Mouse (Mus musculus) R1 (cell line): ENCODE results near the gene Casc1.

Experiments
- DNase-seq: peaks from one replicate; pipeline ENCODE4 v3.0.0-alpha.2; 2018; ENCODE audit warnings: low read depth, low spot score

Casc1 gene

DNA sequence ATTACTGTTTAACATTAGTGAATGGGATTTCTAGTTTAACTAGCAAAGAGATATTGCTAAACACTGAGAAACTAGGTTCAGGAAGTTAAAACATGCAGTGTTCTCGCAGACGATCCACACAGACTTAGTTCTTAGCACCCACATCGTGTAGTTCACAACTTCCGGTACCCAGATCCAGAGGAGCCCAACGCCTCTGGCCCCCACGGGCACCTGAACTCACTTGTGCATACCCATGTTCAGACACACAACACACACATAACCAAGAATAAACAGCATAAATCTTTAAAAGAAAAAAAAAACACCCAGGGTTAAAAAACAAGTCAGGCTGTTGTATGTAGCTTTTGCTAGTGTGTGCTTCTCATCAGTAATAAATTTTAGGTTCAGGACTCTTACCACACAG is 6.4 kb downstream of the Casc1 start:
- DNase-seq: no peak

GRCm38 (mm10) chr6:145202432-145203125 is 8.2 kb downstream of the Casc1 start:
- DNase-seq: no peak

- no peak for DNase-seq
Measured at GRCm38 (mm10) chr6:145197949-145198686, 12.7 kb downstream of the Casc1 start.

DNA sequence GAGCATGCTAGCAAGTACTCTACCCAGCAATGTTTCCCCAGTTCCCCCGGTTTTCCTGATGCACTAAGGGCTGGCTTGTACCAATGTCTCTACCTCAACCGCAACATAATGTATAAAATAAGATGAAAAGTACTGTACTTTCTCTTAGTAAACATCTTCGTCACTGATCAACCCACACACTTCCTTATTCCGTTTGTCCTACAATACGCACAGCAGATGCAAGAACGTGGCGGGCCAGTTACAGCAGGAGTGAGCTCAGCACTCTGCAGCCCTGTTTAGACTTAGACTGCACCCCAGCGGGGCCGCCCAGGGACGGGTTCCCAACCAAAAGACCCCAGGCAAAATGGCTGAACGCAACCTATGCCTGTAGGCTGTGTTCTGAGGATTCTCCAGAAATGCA is 17.4 kb downstream of the Casc1 start:
- DNase-seq: no peak

DNA sequence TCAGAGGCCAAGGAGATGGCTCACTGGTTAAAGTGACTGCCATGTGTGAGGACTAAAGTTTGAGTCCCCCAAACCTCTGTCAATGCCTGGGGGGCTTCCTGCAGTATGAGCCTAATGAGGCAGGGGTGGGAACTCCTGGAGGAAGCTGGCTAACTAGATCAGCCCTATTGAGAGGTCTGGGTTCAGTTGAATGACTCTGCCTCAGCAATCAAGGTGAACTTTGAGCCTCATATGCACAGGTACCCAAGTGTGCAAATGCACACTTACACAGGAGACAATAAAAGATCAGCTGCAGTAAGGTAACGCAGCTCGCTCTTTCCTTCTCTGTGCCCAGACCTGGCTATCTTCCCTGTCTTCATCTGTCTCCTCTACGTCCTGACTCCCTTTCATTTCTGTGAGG is 17.8 kb downstream of the Casc1 start:
- no peak for DNase-seq

DNA sequence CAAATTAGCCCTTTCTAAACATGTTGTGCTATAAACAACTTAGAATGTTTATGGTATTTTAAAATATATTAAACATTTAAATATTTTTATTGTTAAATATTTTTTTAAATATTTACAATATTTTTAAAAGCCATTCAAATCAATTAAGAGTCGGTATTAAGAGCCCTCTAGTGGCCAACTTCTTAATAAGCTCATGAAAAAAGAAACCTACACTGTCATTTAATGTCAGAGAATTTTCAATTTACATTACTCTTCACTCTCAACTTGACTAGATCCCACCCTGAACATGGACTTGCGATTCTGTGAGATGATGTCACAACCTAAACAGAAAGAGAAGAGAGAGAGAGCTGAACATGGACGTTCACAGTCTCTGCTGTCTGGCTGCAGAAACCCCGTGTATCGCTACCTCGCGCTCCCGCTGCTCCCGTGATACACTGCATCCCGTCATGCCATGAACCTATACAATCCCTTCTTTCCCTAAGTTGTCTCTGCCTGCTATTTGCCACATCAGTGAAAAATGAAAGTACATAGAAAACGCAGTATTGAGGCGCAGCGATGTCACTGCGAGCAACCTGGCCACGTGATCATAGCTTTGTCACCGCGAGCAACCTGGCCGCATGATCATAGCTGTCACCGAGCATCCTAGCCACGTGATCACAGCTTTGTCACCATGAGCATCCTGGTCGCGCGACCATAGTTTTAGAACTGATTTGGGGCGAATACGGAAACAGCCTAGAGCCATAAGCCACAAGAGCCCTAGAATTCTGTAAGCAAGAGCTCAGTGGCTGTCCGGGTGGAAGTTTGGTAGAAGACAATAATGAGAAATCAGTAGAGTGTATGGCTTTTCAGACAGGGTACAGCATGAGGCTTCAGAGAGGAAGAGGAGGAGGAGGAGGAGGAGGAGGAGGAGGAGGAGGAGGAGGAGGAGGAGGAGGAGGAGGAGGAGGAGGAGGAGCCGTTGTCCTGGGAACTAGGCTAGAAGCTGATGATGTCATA is 23.4 kb downstream of the Casc1 start:
- DNase-seq: peak; percentile 51

GRCm38 (mm10) chr6:145186096-145186495 is 24.7 kb downstream of the Casc1 start:
- no peak for DNase-seq

- no peak for DNase-seq
Measured at GRCm38 (mm10) chr6:145182044-145182443, 28.8 kb downstream of the Casc1 start.

GRCm38 (mm10) chr6:145179665-145180064 is 31.1 kb downstream of the Casc1 start:
- peak; percentile 86 for DNase-seq

DNA sequence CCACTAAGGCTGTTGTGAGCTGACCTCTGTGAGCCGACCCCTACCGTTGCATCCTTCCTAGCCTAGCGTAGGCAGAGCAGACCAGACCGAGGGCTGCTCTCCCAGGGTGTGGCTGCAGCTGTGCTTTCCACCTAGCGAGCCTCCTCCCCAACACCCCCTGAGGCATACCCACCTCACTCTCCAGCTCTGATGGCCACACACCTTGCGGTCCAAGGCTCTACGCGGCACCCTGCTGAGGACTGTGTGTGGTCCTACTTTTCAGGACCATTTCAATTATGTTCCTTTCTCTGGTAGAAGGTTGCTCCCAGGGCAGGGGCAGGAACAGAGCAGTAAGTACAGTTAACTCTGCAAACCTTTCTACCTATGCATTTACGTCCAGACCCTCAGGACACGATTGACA is 34.3 kb downstream of the Casc1 start:
- DNase-seq: peak; percentile 72

DNA sequence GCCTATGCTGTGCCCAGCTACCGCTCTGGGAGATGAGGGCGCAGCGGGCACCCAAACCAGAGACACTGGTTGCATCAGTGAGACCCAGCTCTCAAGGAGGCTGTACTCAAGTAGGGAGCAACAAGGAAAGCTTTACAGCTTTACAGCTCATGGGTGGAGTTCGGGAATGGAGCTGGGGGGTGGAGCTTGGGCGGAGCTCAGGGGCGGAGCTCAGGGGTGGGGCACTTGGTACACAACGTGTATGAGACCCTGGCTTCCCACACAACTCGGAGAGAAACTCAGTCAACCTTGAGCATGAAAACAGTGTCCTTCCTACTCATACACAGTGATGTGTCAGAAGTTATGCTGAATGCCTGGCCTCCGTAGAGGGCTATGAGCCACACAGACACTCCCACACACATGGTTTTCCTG is 35.2 kb downstream of the Casc1 start:
- DNase-seq: peak; percentile 86

DNA sequence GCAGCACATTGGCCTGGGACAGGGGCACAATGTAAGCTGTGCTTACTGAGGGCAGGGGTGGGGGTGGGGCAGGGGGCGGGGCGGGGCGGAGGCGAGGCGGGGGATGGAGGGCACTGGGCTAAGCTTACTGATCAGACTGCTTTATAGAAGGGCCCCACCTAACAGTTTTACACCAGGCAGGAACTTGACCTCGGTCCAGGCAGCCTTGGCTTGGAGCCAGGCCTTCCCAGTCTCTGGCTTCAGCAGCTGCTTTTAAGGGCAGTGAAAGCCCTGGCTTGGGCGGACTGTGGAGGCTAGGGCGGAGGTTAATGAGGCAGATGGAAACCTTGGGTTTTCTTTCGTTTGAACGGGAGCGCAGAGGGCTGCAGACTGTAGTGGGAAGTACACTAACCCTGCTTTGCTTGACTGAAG is 37.0 kb downstream of the Casc1 start:
- peak; percentile 71 for DNase-seq

DNA sequence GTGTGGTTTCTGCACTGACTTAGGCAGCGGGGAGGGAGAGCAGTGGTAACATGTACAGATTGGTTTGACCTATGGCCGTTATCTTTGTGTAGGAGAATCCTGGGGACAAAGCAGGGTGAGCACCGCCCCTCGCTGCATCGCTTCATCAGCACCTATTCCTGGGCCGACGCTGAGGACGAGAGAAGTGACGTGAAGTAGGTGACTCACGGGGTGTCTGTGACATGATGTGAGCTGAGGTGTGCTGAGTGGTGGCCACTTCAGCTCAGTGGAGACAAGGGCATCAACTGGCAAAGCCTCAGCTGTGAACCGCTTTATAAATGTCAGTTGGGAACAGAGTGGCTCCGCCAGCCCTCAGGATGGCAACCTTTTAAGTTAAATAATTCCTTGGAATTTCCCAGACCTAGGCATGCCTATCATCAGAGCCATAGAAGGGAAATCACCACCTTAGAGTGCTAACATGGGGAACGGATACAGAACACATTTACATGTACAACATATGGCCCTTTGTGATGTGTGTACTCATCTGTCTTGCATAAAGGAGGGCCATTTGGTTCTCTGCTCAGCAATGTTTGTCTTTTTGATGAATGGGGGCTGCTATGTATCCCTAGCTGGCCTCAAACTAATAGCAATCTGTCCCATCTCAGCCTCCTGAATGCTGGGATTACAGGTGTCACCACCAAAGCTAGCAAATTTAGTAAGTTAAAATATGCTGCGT is 38.8 kb downstream of the Casc1 start:
- DNase-seq: no peak

DNA sequence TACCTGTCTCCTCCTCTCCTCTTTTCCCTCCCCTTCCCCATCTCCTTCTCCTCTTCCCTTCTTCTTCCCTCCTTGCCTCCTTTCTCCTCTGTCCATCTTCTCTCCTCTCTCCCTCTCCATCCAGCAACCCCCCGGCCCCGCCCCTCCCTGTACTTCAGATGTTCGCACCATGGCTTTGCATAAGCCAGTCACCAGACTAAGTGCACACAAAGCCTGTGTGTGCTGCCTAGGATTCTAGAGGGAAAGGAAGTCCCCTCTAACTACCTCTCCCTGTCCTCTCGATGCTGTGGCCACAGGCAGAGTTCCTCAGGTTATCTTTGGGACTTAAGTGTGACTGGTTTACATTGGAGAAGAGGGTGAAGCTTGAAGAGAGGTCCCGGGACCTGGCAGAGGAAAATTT is 50.2 kb downstream of the Casc1 start:
- peak; percentile 71 for DNase-seq

DNA sequence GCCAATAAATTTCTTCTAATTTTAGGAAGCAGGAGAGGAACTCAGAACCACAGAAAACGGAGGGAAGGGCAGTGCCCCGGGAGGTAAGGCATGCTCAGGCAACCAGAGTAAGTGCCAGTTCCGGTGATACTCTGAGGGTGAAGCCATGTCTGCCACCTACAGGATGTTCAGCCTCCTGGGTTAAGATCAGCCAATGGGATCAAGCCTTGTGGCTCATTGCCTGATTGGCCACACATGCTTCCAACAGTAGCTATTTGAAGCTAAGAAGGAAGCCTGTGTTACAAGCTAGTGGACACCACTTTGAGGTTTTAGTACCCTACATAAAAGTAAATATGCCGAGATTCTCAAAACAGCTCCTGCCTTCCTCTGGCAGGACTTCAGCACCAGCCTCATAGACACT is 52.2 kb downstream of the Casc1 start:
- peak; percentile 58 for DNase-seq

DNA sequence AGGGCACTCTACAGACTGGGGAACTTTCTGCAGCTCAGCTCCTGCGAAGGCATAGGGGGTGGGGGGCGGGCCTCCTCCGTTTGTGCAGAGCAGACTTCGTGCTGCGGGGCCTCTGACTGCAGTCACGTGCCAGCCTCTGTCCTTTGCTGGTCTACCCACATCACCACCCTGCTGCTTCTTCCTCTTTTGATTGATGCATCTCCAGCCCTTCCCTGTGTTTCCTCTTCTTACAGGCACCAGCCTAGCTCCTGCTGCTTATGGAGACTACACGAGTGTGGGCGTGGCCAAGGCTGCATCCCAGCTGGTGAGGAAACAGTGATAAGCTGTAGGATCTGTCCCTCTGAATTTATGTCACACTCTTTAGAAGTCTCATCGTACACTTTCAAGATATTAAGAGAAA is 61.8 kb downstream of the Casc1 start:
- peak; percentile 58 for DNase-seq

DNA sequence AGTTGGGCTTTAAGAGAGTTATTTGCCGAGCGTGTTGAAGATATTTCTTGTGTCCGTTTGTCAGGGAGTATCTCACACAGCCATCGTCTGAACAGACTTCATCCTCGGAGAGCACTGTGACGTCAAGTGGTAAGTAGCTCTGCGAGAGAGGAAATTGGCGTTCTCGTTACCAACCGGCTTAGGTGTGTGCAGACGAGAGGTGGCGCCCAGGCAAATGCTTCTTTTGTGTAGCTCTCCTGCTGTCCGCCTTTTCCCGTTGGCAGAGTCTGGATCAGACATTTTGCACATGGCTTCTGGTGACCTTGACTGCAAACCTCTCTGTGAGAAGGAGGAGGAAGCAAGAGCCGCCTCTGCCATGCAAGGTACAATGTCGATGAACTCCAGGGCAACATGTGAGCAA is 63.1 kb downstream of the Casc1 start:
- DNase-seq: no peak

DNA sequence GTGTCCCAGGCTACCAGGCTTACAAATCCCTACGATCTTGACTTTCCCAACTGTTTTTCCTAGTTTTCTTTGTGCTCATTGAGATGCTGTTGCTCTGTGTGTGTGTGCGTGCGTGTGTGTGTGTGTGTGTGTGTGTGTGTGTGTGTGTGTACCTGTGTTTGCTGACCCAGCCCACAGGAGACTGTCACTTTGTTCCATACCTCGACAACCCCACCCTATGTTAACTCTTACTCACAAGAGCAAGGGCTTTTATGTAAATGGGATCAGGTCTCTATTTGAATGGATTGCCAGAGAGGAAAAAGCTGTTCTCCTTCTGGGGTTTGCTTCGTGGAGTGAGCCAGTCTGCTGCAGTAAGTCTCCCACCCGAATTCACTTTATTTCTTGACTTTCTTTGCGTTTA is 65.6 kb downstream of the Casc1 start:
- no peak for DNase-seq

GRCm38 (mm10) chr6:145141827-145142226 is 69.0 kb downstream of the Casc1 start:
- peak; percentile 46 for DNase-seq

DNA sequence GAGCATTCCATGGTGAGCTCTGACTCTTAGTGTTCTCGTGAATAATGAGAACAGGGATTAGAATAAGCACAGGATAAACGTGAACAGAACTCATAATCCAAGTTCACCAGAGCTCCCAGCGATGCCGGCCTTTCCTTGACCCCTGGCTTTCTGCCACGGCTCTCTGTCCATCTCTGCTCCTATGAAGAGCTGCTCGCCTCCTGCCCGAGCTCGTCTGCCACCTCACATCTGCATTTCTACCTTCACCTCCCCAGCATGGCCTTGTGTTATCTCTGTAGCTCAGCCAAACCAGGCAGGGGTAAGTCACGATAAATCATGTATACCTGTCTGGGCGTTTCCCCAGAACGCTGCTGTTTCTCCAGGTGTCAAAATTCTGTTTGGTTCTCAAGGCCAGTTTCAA is 70.1 kb downstream of the Casc1 start:
- no peak for DNase-seq

GRCm38 (mm10) chr6:145139776-145140475 is 70.9 kb downstream of the Casc1 start:
- DNase-seq: no peak
